Mouse (Mus musculus) bone marrow, adult 2 months (tissue): ENCODE data around the gene Nkx3-2.

Experiments used
- CTCF ChIP-seq: fragments of 200-500 bp; IDR thresholded peaks from 2 replicates; pipeline ENCODE4 v1.5.1; 2011; ENCODE audit warnings: low read length, control low read depth; ENCODE audit not compliant: control insufficient read depth, insufficient read depth
- POLR2A ChIP-seq: fragments of 200-500 bp; IDR thresholded peaks from 2 replicates; pipeline ENCODE4 v1.6.1; 2011; ENCODE audit warnings: low read depth, mild to moderate bottlenecking, control low read depth, low read length, borderline replicate concordance; ENCODE audit not compliant: control insufficient read depth

DNA sequence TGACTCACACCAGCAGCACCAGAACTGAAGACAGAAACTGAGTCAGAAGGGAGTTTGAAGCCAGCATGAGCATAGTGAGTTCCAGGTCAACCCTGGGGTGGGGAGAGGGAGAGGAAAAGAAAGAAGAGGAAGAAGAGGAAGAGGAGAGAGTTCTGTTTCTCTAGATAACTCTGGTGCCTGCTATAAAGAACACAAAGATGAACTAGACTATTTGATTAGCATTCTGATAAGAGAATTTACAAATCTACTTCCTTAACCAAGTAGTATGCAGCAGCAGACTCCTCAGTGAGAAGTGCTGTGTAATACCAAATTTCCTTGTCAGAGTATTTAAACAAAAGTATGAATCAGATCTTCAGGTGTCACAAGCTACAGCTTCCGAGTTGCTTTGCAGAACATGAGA lies 37.3 kb downstream of the Nkx3-2 start:
- TF ChIP-seq POLR2A (no peak), CTCF (no peak)
